Mouse (Mus musculus) forebrain, embryonic 15.5 days (tissue): ENCODE measurements around the gene 1110008L16Rik. TPM values are rescaled to one million over a fixed set of nuclear protein-coding genes. Genes with fewer than 3 reads are reported as not detected.

Experiments used
- ATAC-seq: fragments of 200-750 bp; cut with Nextera tagmentation; replicated peaks from 2 replicates; pipeline ENCODE4 v1.8.0; 2017; ENCODE audit warnings: mild to moderate bottlenecking, moderate TSS enrichment, moderate library complexity
- H3K27ac ChIP-seq: fragments of 300-500 bp; sonication (generic); replicated peaks from 2 replicates; pipeline ENCODE4 v1.5.1; 2015; ENCODE audit warnings: mild to moderate bottlenecking, inconsistent platforms
- H3K27me3 ChIP-seq: fragments of 300-500 bp; sonication (generic); 2 replicates; pipeline ENCODE4 v1.6.1; 2015; ENCODE audit warnings: inconsistent platforms
- H3K36me3 ChIP-seq: fragments of 300-500 bp; sonication (generic); 2 replicates; pipeline ENCODE4 v1.6.1; 2015; ENCODE audit warnings: mild to moderate bottlenecking, inconsistent platforms
- H3K4me1 ChIP-seq: fragments of 300-500 bp; sonication (generic); 2 replicates; pipeline ENCODE4 v1.6.1; 2015; ENCODE audit warnings: inconsistent platforms
- H3K4me2 ChIP-seq: fragments of 300-500 bp; sonication (generic); replicated peaks from 2 replicates; pipeline ENCODE4 v1.6.1; 2015; ENCODE audit warnings: mild to moderate bottlenecking, inconsistent platforms
- H3K4me3 ChIP-seq: fragments of 300-500 bp; sonication (generic); 2 replicates; pipeline ENCODE4 v1.5.1; 2015; ENCODE audit warnings: mild to moderate bottlenecking, inconsistent platforms
- H3K9ac ChIP-seq: fragments of 300-500 bp; sonication (generic); replicated peaks from 2 replicates; pipeline ENCODE4 v1.6.1; 2015; ENCODE audit warnings: mild to moderate bottlenecking, inconsistent platforms
- H3K9me3 ChIP-seq: fragments of 300-500 bp; sonication (generic); 2 replicates; pipeline ENCODE4 v1.6.1; 2016; ENCODE audit warnings: inconsistent platforms
- WGBS: fragments of 180-500 bp; shearing (Covaris S2); methylation state at CpG from one replicate; pipeline ENCODE4 v1.1.7; 2015; ENCODE audit warnings: mixed read lengths; 5-methylcytosine and 5-hydroxymethylcytosine counted together
- polyA plus RNA-seq: library from polyadenylated mRNA; unstranded; fragments of >200 nt; fragmentation: Nextera tagmentation; extraction: Ambion mirVana; gene quantifications from 2 replicates; pipeline ENCODE4 v1.2.1, GENCODE M21; 2015

The 1110008L16Rik gene
- polyA plus RNA-seq, 1 experiment from 2014 or later: 12.2 TPM

- ATAC-seq: no peak
- Histone ChIP-seq H3K4me2 (no peak overlapping the region), H3K4me1 (no peaks in the 10 kb centered on the region), H3K9me3 (no peaks in the 10 kb centered on the region), H3K36me3 (no peaks in the 10 kb centered on the region), H3K27ac (peak overlapping the region; percentile 50), H3K27me3 (no peaks in the 10 kb centered on the region), H3K9ac (no peak overlapping the region), H3K4me3 (no peak overlapping the region)
- WGBS: 79% methylated on average over 13 of the region's 13 CpGs
Measured at GRCm38 (mm10) chr12:55344583-55344982, 45.2 kb downstream of the 1110008L16Rik start.

GRCm38 (mm10) chr12:55353423-55353822, 54.0 kb downstream of the 1110008L16Rik start:
- WGBS: 88% methylated on average over 6 of the region's 6 CpGs

GRCm38 (mm10) chr12:55354904-55355303, 55.5 kb downstream of the 1110008L16Rik start:
- ATAC-seq: peak; percentile 73
- Histone ChIP-seq H3K4me3 (no peak overlapping the region), H3K27ac (no peak overlapping the region), H3K9me3 (no peaks in the 10 kb centered on the region), H3K4me1 (no peaks in the 10 kb centered on the region), H3K4me2 (no peak overlapping the region), H3K27me3 (no peaks in the 10 kb centered on the region), H3K36me3 (no peaks in the 10 kb centered on the region), H3K9ac (no peak overlapping the region)
- 48% methylated on average over 4 of the region's 4 CpGs for WGBS

More at GRCm38 (mm10) chr12:55353423-55353822, 54.0 kb downstream of the 1110008L16Rik start:
- no peak for ATAC-seq
- Histone ChIP-seq H3K9ac (no peak overlapping the region), H3K9me3 (no peaks in the 10 kb centered on the region), H3K4me2 (no peak overlapping the region), H3K4me1 (no peaks in the 10 kb centered on the region), H3K4me3 (no peak overlapping the region), H3K27me3 (no peaks in the 10 kb centered on the region), H3K27ac (no peak overlapping the region), H3K36me3 (no peaks in the 10 kb centered on the region)

GRCm38 (mm10) chr12:55357303-55357702, 57.9 kb downstream of the 1110008L16Rik start:
- Histone ChIP-seq H3K4me2 (no peak overlapping the region), H3K4me1 (no peaks in the 10 kb centered on the region), H3K9ac (no peak overlapping the region), H3K27me3 (no peaks in the 10 kb centered on the region), H3K4me3 (no peak overlapping the region), H3K9me3 (no peaks in the 10 kb centered on the region), H3K36me3 (no peaks in the 10 kb centered on the region), H3K27ac (no peak overlapping the region)
- 63% methylated on average over 1 of the region's 1 CpGs for WGBS
- ATAC-seq: no peak

GRCm38 (mm10) chr12:55360929-55361328, 61.6 kb downstream of the 1110008L16Rik start:
- Histone ChIP-seq H3K9ac (no peak overlapping the region), H3K4me3 (no peak overlapping the region), H3K27ac (no peak overlapping the region), H3K4me1 (no peaks in the 10 kb centered on the region), H3K36me3 (no peaks in the 10 kb centered on the region), H3K27me3 (no peaks in the 10 kb centered on the region), H3K4me2 (no peak overlapping the region), H3K9me3 (no peaks in the 10 kb centered on the region)
- 69% methylated on average over 5 of the region's 5 CpGs for WGBS
- no peak for ATAC-seq

GRCm38 (mm10) chr12:55365083-55365482, 65.7 kb downstream of the 1110008L16Rik start:
- Histone ChIP-seq H3K4me2 (no peak overlapping the region), H3K4me3 (no peak overlapping the region), H3K4me1 (no peaks in the 10 kb centered on the region), H3K36me3 (no peaks in the 10 kb centered on the region), H3K9ac (no peak overlapping the region), H3K27me3 (no peaks in the 10 kb centered on the region), H3K27ac (no peak overlapping the region), H3K9me3 (no peaks in the 10 kb centered on the region)
- 83% methylated on average over 2 of the region's 2 CpGs for WGBS
- no peak for ATAC-seq

- Histone ChIP-seq H3K4me1 (no peaks in the 10 kb centered on the region), H3K36me3 (no peaks in the 10 kb centered on the region), H3K27ac (no peak overlapping the region), H3K4me3 (no peak overlapping the region), H3K9ac (no peak overlapping the region), H3K4me2 (no peak overlapping the region), H3K9me3 (no peaks in the 10 kb centered on the region), H3K27me3 (no peaks in the 10 kb centered on the region)
- 87% methylated on average over 3 of the region's 3 CpGs for WGBS
- no peak for ATAC-seq
Measured at GRCm38 (mm10) chr12:55372424-55373055, 73.2 kb downstream of the 1110008L16Rik start.

GRCm38 (mm10) chr12:55376956-55377609, 77.7 kb downstream of the 1110008L16Rik start:
- no peak overlapping the region for H3K4me2 ChIP-seq
- no peak for ATAC-seq
- 94% methylated on average over 16 of the region's 16 CpGs for WGBS
- H3K4me1 ChIP-seq: no peaks in the 10 kb centered on the region
- H3K27ac ChIP-seq: no peak overlapping the region
- no peak overlapping the region for H3K9ac ChIP-seq
- H3K9me3 ChIP-seq: no peaks in the 10 kb centered on the region
- no peaks in the 10 kb centered on the region for H3K27me3 ChIP-seq
- H3K4me3 ChIP-seq: no peak overlapping the region
- no peaks in the 10 kb centered on the region for H3K36me3 ChIP-seq

GRCm38 (mm10) chr12:55377610-55377980, 78.2 kb downstream of the 1110008L16Rik start:
- no peaks in the 10 kb centered on the region for H3K9me3 ChIP-seq
- H3K36me3 ChIP-seq: no peaks in the 10 kb centered on the region
- H3K27ac ChIP-seq: no peak overlapping the region
- no peak overlapping the region for H3K9ac ChIP-seq
- no peak overlapping the region for H3K4me2 ChIP-seq
- H3K4me3 ChIP-seq: no peak overlapping the region
- WGBS: 71% methylated on average over 6 of the region's 6 CpGs
- H3K4me1 ChIP-seq: no peaks in the 10 kb centered on the region
- ATAC-seq: no peak
- no peaks in the 10 kb centered on the region for H3K27me3 ChIP-seq

GRCm38 (mm10) chr12:55384023-55384749, 84.8 kb downstream of the 1110008L16Rik start, which contains the start of gene Psma6:
Psma6 (plus strand) TSS chr12:55384222.
- no peak within 1 kb of the TSS for H3K4me3 ChIP-seq
- 79% methylated on average over 10 of the region's 10 CpGs for WGBS
- no peaks in the 10 kb centered on the region for H3K36me3 ChIP-seq
- no peak within 1 kb of the TSS for H3K9ac ChIP-seq
- H3K4me1 ChIP-seq: no peaks in the 10 kb centered on the region
- ATAC-seq: no peak
- no peaks in the 10 kb centered on the region for H3K9me3 ChIP-seq
- H3K4me2 ChIP-seq: no peak within 1 kb of the TSS
- H3K27ac ChIP-seq: no peak within 1 kb of the TSS
- H3K27me3 ChIP-seq: no peaks in the 10 kb centered on the region

GRCm38 (mm10) chr12:55384826-55385225, 85.4 kb downstream of the 1110008L16Rik start:
- no peak for ATAC-seq
- no peak overlapping the region for H3K4me3 ChIP-seq
- H3K27ac ChIP-seq: no peak overlapping the region
- 95% methylated on average over 3 of the region's 3 CpGs for WGBS
- H3K9me3 ChIP-seq: no peaks in the 10 kb centered on the region
- H3K27me3 ChIP-seq: no peaks in the 10 kb centered on the region
- no peak overlapping the region for H3K4me2 ChIP-seq
- no peaks in the 10 kb centered on the region for H3K4me1 ChIP-seq
- H3K36me3 ChIP-seq: no peaks in the 10 kb centered on the region
- H3K9ac ChIP-seq: no peak overlapping the region

- Histone ChIP-seq H3K27ac (no peak overlapping the region), H3K4me3 (no peak overlapping the region), H3K4me2 (no peak overlapping the region), H3K9me3 (no peaks in the 10 kb centered on the region), H3K4me1 (no peaks in the 10 kb centered on the region), H3K9ac (no peak overlapping the region), H3K27me3 (no peaks in the 10 kb centered on the region), H3K36me3 (no peaks in the 10 kb centered on the region)
- WGBS: 15% methylated on average over 6 of the region's 6 CpGs
- no peak for ATAC-seq
Measured at GRCm38 (mm10) chr12:55385931-55386330, 86.6 kb downstream of the 1110008L16Rik start.
